Mouse (Mus musculus) ZHBTc4 (cell line): ENCODE measurements around the gene Elf5.

ENCODE experiments used
- DNase-seq: peaks from one replicate; pipeline ENCODE4 v3.0.0-alpha.2; 2011; ENCODE audit warnings: low read depth, low spot score

The Elf5 gene

GRCm38 (mm10) chr2:103411348-103411747 lies at the start of gene Elf5:
Elf5 (plus strand) TSS chr2:103411688.
- DNase-seq: no peak

DNA sequence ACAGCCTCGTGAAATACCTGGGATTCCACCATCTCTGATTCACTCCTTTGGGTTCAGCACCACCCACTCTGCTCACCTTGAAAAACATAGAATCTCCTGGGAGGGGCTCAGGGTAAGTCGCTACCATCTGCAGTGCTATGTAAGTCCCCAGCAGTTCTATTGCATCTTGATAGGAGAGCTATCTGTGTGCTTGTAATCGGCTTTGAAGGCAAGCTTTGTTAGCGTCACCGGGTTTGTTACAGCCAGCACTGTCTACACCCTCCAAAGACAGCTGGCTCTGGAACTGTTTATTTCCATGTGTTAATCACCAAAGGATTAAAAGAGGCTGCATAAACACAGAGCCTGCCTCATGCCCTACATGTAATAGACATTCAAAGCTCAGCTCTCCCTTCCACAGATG lies 38.9 kb upstream of the Elf5 start:
- DNase-seq: peak; percentile 38

- DNase-seq: no peak
These were observed 31.9 kb upstream of the Elf5 start for GRCm38 (mm10) chr2:103379502-103380160.

DNA sequence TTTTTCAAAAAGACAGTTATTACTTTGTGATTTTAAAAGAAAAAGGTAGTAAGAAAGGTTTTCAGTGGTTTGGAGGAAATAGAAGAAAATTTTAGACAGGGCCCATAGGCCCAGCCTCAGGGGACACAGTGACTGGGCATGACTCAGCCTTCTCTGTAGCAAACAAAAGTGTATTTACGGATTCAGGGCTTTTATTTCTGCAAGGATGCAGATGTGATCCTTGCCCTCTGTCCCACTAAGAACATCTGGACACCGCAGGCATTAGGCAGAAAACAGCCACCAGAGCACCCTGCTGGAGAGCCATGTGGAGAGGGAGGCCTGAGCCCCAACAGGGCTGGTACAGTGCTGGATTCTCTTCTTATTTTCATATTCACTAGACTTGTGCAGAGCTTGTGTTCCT lies 29.3 kb upstream of the Elf5 start:
- DNase-seq: no peak

DNA sequence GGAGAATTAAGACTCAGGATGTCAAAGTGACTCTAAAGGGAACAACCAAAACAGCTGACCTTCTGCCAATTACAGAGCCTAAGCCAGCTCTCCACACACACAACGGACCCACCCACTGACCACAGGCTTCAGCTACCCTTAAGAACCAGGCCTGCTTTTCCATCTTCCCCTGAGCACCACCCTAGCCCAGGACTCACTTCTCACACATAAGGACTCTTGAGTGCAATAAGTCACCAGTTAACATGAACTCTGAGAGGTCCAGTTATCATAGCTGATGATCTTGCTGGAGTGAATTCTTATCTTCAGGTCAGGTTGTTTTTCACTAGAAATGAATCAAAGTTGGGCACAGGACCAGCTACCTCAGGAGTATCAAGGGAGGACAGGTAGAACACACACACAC lies 23.6 kb upstream of the Elf5 start:
- no peak for DNase-seq

DNA sequence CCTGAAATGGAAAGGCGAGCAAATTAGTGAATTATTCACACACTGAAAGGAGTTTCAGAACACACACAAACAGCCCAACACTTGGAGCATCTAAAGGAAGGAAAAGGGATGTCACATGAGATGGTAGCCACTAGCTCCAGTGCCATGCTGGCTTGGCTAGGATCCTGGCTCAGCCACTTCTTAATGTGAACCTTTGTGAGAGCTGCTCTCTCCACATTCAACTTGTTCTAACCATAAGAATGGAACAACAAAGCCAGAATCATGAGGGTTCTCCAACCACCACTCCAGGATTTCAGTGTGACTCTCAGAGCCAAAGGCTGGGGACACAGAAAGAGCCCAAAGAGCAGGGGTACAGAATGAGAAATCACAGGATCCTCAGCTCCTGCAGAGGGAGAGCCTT lies 23.2 kb upstream of the Elf5 start:
- no peak for DNase-seq

GRCm38 (mm10) chr2:103390086-103390988 lies 21.2 kb upstream of the Elf5 start:
- no peak for DNase-seq

GRCm38 (mm10) chr2:103391626-103392025 lies 19.9 kb upstream of the Elf5 start:
- peak; percentile 61 for DNase-seq

- DNase-seq: no peak
These were observed 13.4 kb upstream of the Elf5 start for GRCm38 (mm10) chr2:103398110-103398509.

DNA sequence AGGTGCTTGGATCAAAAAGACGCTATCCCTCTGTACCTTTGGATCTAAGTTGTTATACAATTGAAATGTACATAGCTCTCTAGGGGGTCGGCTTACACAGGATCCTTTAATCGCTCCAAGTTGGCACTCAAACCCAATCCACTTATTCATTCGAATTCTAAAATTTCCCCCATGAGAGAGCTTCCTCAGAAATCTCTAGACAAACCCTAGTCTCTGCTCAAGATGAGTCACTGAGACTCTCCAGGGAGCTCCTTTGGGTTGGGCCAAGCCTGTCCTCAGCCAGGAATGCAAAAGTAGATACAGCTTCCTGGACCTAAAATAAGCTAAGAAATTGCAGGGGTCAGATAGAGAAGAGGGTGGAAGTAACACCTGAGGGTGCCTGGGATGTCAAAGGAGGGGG lies 10.8 kb upstream of the Elf5 start:
- peak; percentile 25 for DNase-seq

GRCm38 (mm10) chr2:103406239-103406638 lies 5.2 kb upstream of the Elf5 start:
- no peak for DNase-seq

- no peak for DNase-seq
These were observed 328 bp downstream of the Elf5 start for GRCm38 (mm10) chr2:103411816-103412215.

- no peak for DNase-seq
These were observed 1.9 kb downstream of the Elf5 start for GRCm38 (mm10) chr2:103413381-103413780.

GRCm38 (mm10) chr2:103415774-103416173 lies 4.3 kb downstream of the Elf5 start:
- DNase-seq: no peak

GRCm38 (mm10) chr2:103420650-103421507 lies 9.4 kb downstream of the Elf5 start:
- DNase-seq: no peak

GRCm38 (mm10) chr2:103423884-103424283 lies 12.4 kb downstream of the Elf5 start:
- no peak for DNase-seq

GRCm38 (mm10) chr2:103424349-103425026 lies 13.0 kb downstream of the Elf5 start:
- DNase-seq: peak; percentile 76

DNA sequence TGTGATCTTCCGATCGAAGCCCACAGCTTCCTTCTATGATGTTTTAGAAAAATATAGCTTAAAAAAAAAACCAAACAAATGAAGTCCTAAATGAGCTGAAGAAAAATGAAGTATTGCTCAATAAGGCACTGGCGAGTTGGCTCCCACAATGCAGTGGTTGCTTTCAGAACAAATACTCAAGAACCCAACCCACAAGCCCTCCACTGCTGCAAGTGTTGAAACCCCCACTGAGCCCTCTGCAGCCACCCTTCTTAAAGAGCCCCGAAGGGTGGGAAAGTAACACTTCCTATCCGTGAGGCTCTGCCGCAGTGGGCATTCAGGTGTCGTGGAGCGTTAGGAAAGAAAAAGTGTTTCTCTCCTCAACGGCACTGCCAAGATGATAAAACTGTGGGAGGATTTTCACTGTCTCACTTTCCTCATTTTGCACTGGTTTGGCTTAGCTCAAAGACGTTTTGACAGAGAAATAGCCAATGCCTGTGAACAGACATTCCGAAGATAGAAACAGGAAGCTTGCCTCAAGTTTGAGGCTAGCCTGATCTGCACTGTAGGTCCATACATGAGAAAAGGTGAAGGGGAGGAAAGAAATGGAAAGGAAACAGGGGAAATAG lies 14.1 kb downstream of the Elf5 start:
- no peak for DNase-seq

- no peak for DNase-seq
These were observed 16.9 kb downstream of the Elf5 start for GRCm38 (mm10) chr2:103428356-103428755.

DNA sequence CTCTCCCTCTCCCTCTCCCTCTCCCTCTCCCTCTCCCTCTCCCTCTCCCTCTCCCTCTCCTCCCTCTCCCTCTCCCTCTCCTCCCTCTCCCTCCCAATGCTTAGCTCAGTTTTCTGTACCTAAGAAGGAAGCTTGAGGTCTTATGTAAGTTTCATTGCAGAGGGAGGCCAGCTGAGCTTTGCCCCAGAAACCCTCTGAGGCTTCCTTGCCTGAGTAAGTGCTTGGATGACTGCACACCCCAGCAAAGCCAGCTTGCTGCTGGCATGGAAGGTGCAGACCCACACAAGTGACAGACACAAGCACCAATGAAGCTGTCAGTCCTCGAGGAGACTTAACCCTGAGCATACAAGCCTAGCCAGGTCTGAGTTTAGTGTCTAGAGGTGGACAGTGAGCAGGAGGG lies 19.2 kb downstream of the Elf5 start:
- DNase-seq: no peak

DNA sequence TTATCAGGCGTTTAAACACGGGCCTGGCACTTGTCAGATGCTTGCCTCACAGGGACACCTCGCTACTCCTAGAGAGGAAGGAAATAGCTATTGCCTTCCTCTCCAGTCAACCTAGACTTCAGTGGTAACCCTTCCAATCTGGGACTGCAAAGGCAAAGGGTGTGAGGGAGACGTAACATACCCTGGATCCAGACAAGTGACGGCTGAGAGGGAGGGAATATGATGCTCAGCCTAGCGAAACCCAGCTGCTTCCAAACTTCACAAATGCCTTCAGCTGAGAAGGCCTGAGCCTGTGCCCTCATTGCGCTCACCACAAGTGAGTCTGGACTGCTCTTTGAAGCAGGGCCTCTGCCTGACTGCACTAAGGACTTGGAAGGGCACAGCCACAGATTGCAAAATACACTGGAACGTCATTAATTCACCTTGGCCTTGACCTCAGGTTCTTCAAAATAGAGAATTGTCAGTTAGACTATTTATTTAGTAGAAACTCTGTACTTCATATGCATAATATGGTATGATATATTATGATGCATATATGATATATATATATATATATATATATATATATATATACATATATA lies 21.3 kb downstream of the Elf5 start:
- DNase-seq: no peak
